Mouse (Mus musculus) testis, adult 2 months (tissue): ENCODE data around the gene Olfr904. TPM values are rescaled to one million over a fixed set of nuclear protein-coding genes. Genes with fewer than 3 reads are reported as not detected.
"Not testable (repeated sequence)": the region's sequence is repeated elsewhere in the genome, so short reads cannot be mapped to it uniquely, and the experiment has no call there.

Experiments
- H3K27ac ChIP-seq: fragments of 200-500 bp; 2 replicates; pipeline ENCODE4 v1.5.1; 2012; ENCODE audit warnings: low read depth, low read length; ENCODE audit not compliant: control insufficient read depth, insufficient read depth
- H3K27me3 ChIP-seq: fragments of 200-500 bp; 2 replicates; pipeline ENCODE4 v1.6.1; 2012; ENCODE audit warnings: mild to moderate bottlenecking, low read length, moderate library complexity; ENCODE audit not compliant: control insufficient read depth, insufficient read depth
- H3K36me3 ChIP-seq: fragments of 200-500 bp; 2 replicates; pipeline ENCODE4 v1.6.1; 2012; ENCODE audit warnings: mild to moderate bottlenecking, low read length; ENCODE audit not compliant: control insufficient read depth, insufficient read depth
- H3K4me1 ChIP-seq: fragments of 200-500 bp; 2 replicates; pipeline ENCODE4 v1.6.1; 2012; ENCODE audit warnings: low read length; ENCODE audit not compliant: control insufficient read depth, insufficient read depth
- H3K4me3 ChIP-seq: fragments of 200-500 bp; 2 replicates; pipeline ENCODE4 v1.5.1; 2012; ENCODE audit warnings: low read depth, mild to moderate bottlenecking, low read length, moderate library complexity, mixed read lengths; ENCODE audit not compliant: control insufficient read depth
- CTCF ChIP-seq: fragments of 200-500 bp; IDR thresholded peaks from 2 replicates; pipeline ENCODE4 v1.5.1; 2012; ENCODE audit warnings: low read depth, mild to moderate bottlenecking, inconsistent platforms, low read length, moderate library complexity; ENCODE audit not compliant: control insufficient read depth, insufficient read depth, insufficient replicate concordance
- POLR2A ChIP-seq: fragments of 200-500 bp; IDR thresholded peaks from 2 replicates; pipeline ENCODE4 v1.6.1; 2012; ENCODE audit warnings: low read depth, mild to moderate bottlenecking, inconsistent platforms, low read length, moderate library complexity; ENCODE audit not compliant: control insufficient read depth
- polyA plus RNA-seq: library from polyadenylated mRNA; depleted of rRNA; stranded (reverse); fragments of >200 nt; gene quantifications from 2 replicates; pipeline ENCODE4 v1.2.3, GENCODE M21; 2012; rRNA removed

Gene Olfr904
- polyA plus RNA-seq = not detected in 2 replicates

DNA sequence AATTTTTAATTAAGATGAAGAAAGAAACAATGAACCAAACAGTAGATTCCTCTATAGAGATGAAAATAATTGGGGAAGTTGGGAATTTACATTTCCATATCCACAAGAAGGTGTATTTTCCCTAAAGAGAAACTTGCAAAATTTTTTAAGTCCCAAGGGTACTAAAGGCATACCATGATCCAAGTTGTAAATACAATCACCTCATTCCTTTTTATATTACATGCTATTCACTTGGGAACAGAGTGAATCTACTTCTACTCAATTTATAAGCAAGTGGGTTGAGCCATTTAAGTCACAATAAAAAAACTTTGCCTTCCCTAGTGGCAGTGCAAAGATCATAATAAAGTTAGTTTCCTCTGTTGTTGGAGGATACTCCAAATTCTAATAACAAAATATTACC is at the start of gene Olfr904:
Gene Olfr904, plus strand, starts transcription at position 301 of the 400 bp plus-strand sequence.
- Histone ChIP-seq H3K4me1 (no peaks in the 10 kb centered on the region), H3K27ac (no peak within 1 kb of the TSS), H3K36me3 (no peaks in the 10 kb centered on the region), H3K27me3 (no peaks in the 10 kb centered on the region), H3K4me3 (no peak within 1 kb of the TSS)
- TF ChIP-seq POLR2A (no peak), CTCF (no peak)

DNA sequence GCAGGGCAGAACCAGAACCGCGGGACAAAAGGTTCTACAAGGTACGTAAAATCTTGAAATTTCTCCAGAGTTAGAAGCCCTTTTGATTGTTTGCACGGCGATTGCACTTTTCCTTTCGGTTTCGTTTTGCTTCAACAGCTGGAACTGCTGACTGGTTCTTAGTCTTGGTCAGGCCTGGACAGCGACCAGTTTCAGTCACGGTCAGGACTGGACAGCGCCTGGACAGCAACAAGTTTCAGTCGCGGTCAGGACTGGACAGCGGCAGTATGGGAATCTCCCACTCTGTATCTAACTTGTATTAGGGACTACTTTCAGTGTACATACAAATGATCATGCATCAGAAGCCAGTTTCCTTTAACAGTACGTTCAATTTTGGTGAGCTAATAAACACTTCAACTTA is 49.4 kb upstream of the Olfr904 start:
- not testable (repeated sequence) for H3K27me3 ChIP-seq, H3K4me1 ChIP-seq, H3K36me3 ChIP-seq, H3K4me3 ChIP-seq, H3K27ac ChIP-seq

DNA sequence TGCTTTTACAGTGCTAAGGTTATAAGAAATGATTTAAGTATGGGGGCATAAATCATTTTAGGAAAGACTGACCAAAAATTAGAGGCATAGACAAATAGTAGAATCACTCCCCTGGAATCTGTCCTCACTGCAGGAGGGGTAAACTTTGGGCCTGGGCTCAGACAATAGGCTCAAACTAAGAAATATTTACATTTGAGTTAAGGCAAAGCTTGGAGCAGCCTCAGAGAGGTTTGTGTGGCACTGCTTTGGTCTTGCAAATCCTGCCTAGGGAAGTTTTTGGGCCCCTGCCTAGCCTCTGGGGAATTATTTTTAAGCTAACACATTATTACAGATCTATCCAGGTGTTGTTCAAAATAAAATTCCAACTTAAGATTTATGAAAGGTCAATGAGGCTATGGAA is 39.1 kb upstream of the Olfr904 start:
- no peak overlapping the region for H3K27ac ChIP-seq

DNA sequence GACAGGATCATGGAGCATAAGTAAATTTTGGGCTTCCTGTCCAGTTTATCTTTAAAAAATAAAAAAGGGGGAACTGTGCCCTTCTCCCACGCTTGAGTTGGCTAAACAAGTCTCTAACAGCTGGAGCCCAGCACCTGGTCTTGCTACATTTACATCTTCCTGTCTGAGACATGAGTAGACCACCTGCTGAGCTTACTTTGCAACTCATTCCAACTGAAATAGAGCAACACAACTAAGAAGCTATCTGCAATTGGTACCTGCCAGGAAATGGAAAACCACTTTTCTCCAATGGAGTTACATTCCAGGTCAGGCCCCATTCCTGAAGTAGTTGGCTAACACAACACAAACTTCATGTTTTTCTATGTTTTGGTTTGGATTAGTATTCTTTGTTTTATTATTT is 35.9 kb upstream of the Olfr904 start:
- no peak overlapping the region for H3K27ac ChIP-seq

More for the DNA sequence above, 39.1 kb upstream of the Olfr904 start:
- no peaks in the 10 kb centered on the region for H3K36me3 ChIP-seq
- no peaks in the 10 kb centered on the region for H3K27me3 ChIP-seq
- H3K4me1 ChIP-seq = no peaks in the 10 kb centered on the region
- no peak for TF ChIP-seq CTCF
- TF ChIP-seq POLR2A = no peak
- no peak overlapping the region for H3K4me3 ChIP-seq

DNA sequence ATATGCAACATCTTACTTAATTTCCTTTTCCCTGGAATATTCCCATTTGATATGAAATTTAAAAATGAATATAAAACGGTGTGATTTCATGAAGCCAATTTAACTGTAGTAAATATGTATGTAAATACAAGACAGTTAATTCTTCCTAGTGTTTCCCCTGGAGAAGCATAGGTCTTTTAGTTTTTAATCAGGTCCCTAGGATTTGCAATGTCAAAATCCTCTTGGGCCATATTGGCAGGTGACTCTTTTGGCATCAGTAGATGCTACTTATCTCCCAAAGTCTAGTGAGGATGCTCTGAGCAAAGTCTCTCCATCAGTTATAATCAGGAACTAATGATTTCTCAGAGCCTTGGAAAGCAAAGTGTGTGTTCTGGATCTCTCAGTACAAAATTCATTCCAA is 33.8 kb upstream of the Olfr904 start, which contains the start of gene Olfr901:
Gene Olfr901, plus strand, starts transcription at position 301 of the 400 bp plus-strand sequence.
- Histone ChIP-seq H3K27me3 (no peaks in the 10 kb centered on the region), H3K36me3 (no peaks in the 10 kb centered on the region), H3K27ac (no peak within 1 kb of the TSS), H3K4me1 (no peaks in the 10 kb centered on the region), H3K4me3 (no peak within 1 kb of the TSS)
- TF ChIP-seq POLR2A = no peak
- TF ChIP-seq CTCF = no peak

More for the DNA sequence above, 35.9 kb upstream of the Olfr904 start:
- H3K4me3 ChIP-seq = no peak overlapping the region
- H3K36me3 ChIP-seq = no peaks in the 10 kb centered on the region
- no peaks in the 10 kb centered on the region for H3K4me1 ChIP-seq
- TF ChIP-seq POLR2A = no peak
- TF ChIP-seq CTCF = no peak
- no peaks in the 10 kb centered on the region for H3K27me3 ChIP-seq

DNA sequence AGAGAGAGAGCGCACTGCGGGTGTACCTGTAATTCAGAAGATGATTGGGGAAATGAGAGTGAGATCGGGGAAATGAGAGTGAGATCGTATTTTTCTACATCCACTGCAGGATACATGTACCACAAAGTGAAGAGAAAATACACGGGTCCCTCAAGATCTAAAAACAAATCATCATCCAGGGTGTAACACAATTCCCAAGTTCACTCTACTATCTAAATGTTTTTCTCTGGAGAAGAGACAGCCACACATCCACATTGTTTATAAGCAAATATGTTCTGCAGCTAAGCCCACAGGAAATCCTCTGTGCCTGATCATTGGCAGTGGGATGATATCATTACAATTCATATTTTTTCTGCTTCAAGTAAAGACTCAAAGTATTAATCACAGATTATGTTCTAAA is 15.6 kb upstream of the Olfr904 start, which contains the start of gene Olfr902:
Gene Olfr902, plus strand, starts transcription at position 301 of the 400 bp plus-strand sequence.
- no peak within 1 kb of the TSS for H3K4me3 ChIP-seq
- no peak for TF ChIP-seq POLR2A

DNA sequence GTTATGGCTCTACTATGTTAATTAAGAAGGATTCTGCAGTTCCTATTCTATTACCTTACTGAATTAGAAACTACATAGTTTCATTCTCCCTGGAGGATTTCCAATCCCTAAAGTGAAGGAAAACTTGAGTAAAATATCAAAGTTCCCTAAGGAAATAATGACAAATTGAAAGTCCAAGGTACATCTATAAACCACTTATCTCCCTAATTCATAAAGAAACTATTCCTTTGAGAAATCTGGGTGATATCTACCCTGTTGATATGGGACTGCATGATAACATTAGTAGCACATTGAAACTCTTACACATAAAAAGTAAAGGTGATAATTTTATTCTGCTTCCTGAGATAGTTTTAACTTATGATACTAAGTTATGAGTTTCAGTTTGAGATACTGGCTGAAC is 7.9 kb downstream of the Olfr904 start, which contains the start of gene Olfr905:
Gene Olfr905, plus strand, starts transcription at position 301 of the 400 bp plus-strand sequence.
- no peaks in the 10 kb centered on the region for H3K27me3 ChIP-seq
- H3K27ac ChIP-seq = no peak within 1 kb of the TSS
- no peaks in the 10 kb centered on the region for H3K4me1 ChIP-seq
- no peak within 1 kb of the TSS for H3K4me3 ChIP-seq
- TF ChIP-seq CTCF (no peak), POLR2A (no peak)
- no peaks in the 10 kb centered on the region for H3K36me3 ChIP-seq

More for the DNA sequence above, 15.6 kb upstream of the Olfr904 start, which contains the start of gene Olfr902:
- no peak within 1 kb of the TSS for H3K27ac ChIP-seq
- no peaks in the 10 kb centered on the region for H3K27me3 ChIP-seq
- no peaks in the 10 kb centered on the region for H3K36me3 ChIP-seq
- no peaks in the 10 kb centered on the region for H3K4me1 ChIP-seq

DNA sequence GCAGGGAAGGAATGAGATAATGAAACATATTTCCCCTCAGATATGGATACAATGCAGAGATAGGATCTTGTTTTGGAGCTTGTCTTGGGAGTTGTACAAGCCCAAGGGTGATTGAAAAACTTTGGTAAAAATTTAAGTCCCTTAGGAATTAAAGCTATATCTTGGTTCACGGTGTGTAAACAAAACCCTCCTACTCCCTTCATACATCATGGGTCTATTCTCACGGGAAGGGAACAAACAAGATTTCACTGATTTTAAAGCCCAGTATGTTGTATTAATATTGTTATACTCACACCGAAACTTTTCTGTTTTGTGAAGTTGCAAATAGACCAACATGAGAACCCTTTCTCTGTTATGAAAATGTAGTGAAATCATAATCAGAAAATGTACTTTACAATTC is 23.8 kb downstream of the Olfr904 start, which contains the start of gene Olfr906:
Gene Olfr906, plus strand, starts transcription at position 301 of the 400 bp plus-strand sequence.
- Histone ChIP-seq H3K36me3 (no peaks in the 10 kb centered on the region), H3K27ac (no peak within 1 kb of the TSS), H3K4me3 (no peak within 1 kb of the TSS), H3K4me1 (no peaks in the 10 kb centered on the region), H3K27me3 (no peaks in the 10 kb centered on the region)
- TF ChIP-seq POLR2A = no peak
- TF ChIP-seq CTCF = no peak
